Mouse (Mus musculus): ENCODE data around the gene Cdv3. TPM values are rescaled to one million over a fixed set of nuclear protein-coding genes. Genes with fewer than 3 reads are reported as not detected.
A peak's percentile ranks its signal among the peaks of the same experiment; 100 is the strongest.
"Not testable (repeated sequence)": the region's sequence is repeated elsewhere in the genome, so short reads cannot be mapped to it uniquely, and the experiment has no call there.

Cdv3 gene
- total RNA-seq, 2 experiments from 2014 or later, result 74.8 to 82.9 TPM

DNA sequence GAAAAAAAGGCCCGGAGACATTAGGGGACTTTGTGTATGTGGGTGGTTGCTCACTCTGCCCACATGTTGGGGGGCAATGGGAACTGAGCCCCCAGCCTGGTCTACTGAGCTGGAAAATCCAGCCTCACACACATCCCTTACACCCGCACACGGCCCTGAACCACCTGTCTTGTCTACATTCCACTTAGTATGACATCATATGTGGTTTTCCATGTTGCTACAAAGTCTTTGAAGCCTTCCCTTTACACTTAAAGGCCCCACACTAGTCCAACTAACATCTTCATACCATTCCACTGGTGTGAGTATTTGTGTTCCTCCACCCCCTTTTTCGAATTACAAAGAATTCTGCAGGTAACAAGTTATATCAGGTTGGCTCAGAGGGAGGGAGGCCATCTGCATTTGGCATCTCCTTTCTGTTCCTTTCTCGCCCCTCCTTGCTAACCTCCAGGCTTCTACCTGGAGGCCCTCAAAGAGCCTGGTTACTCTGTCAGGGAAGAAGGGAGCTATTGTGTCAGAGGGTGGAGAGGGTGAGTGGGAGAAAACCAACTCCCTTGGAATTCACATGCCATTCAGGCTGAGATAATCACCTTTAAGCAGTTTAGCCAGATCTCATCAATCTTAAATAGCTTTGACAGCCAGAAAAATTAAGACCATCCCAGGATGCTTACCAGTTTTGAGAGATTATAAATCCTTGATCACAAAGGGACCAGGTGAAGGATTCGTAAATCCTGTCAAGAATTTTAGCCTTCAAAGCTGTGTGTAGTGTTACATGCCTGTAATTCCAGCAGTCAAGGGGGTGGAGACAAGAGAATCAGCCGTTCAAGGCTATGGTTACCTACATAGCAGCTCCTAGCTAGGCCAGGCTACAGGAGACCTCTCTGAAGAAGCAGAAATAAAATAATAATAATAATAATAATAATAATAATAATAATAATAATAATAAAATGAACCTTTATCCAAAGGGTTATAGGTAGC, 11.0 kb upstream of the Cdv3 start:
- no peak for DNase-seq (ENCODE audit: low spot score in 2 of 2)
- intact Hi-C loops (cut with DNase I), result no loop called here

DNA sequence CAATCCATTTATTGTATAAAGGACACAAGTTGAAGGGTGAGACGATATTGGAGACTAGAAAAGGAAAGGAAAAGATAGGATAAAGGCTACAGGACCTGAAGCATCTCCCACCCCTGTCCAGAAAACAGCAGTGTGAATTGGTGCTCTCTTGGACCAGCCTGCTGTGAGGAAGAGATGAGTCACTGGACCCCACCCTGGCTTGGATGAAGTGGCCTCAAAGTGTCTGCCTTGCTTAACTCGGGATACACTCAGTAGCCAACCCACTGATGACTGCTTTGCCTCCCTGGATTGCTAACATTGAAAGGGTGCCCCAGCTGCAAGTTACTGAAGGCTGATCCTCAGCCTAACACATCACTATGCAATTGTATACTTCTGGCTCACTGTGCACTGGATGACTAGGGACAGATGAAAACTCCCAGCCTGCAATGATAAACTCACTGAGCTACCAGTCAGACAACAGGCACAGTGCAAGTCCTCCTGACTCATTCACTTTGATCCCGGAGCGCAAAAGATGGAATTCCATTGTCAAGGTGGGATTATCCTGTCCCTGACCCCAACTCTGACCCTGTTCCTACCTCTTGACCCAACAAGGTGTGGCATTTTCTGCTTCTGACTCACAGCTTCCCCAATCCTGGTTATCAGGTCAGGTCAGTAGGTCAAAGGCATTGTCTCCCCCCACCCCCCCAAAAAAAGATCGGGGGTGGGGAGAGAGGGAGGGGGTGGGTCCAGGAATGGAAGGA, 6.8 kb upstream of the Cdv3 start:
- intact Hi-C loops (cut with DNase I), result no loop called here
- no peak for DNase-seq (ENCODE audit: low spot score in 2 of 2)

DNA sequence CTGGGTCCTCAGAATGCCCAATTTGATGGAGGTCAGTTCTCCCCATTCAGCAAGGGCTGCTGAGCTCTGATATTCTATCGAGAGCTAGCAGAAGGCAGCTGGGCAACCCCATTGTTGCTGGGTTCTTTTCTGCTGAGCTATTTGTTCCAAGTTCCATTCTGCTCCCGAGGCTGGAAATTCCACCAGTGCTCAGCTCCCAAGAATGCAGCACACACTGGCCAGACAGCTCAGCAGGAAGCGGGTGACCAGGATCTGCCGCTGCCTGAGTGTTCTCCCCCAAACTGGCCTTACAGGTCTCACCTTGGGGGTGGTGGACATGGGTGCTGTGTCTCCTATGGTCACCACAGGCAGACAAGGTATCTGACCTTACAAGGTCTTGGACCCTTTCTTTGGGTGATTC, 4.3 kb upstream of the Cdv3 start:
- no peak for DNase-seq (ENCODE audit: low spot score in 2 of 2)
- intact Hi-C loops (cut with DNase I), result loop anchor here (10.0 kb wide), 1 partner anchor 635 kb away; the partner anchor contains the start of gene Nphp3

DNA sequence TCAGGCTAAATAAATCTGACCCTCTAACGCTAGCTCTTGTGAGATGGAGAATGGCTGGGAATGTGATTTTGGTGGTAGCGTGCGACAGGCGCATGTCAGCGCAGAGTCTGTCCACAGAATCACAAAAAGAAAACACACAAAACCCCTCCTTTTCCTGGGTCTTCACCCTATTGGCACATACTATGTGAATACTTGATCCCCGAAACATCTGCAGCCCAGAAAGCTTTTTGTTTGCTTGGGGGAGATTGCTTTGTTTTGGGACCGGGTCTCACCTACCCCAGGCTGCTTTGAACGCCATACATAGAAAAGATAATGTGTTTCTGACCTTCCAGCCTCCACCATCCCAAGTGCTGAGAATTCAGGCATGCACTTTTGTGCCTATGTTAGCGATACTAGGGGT, 716 bp upstream of the Cdv3 start:
- intact Hi-C loops (cut with DNase I), result loop anchor here (10.0 kb wide), 1 partner anchor 638 kb away; the partner anchor contains the start of gene Nphp3
- DNase-seq (ENCODE audit: low spot score in 2 of 2), result no peak

GRCm38 (mm10) chr9:103364601-103365289, 895 bp downstream of the Cdv3 start:
- intact Hi-C loops (cut with DNase I), result loop anchor here (5.0 to 10.0 kb wide), 2 partner anchors 108 to 640 kb away; partner anchors contain the start of gene Nphp3
- DNase-seq (ENCODE audit: low spot score in 2 of 2), result peak; percentile 46 to 72

GRCm38 (mm10) chr9:103363730-103364417, 1.8 kb downstream of the Cdv3 start:
- intact Hi-C loops (cut with DNase I), result loop anchor here (5.0 to 10.0 kb wide), 2 partner anchors 108 to 641 kb away; partner anchors contain the start of gene Nphp3
- no peak for DNase-seq (ENCODE audit: low spot score in 2 of 2)

GRCm38 (mm10) chr9:103363088-103363487, 2.6 kb downstream of the Cdv3 start:
- DNase-seq (ENCODE audit: low spot score in 2 of 2), result no peak
- intact Hi-C loops (cut with DNase I), result loop anchor here (5.0 to 10.0 kb wide), 2 partner anchors 109 to 642 kb away; partner anchors contain the start of gene Nphp3

DNA sequence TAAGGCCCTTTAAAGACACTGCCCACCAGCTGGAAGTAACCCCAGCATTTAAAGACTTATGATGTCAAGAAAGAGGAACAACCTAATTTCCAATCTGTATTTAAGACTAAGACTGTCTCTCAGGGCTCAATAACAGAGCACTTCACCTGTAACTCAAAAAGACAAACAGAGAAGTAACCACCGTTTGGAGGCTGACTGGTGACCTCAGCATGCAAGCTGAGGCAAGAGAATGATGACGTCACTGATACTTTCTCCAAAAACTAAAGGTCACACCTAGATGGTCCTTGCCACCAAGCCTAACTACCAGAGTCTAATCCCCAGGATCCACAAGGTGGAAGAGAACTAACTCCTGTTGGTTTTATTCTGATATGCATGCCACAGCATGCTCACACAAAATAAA, 5.0 kb downstream of the Cdv3 start:
- DNase-seq (ENCODE audit: low spot score in 2 of 2), result no peak
- intact Hi-C loops (cut with DNase I), result loop anchor here (5.0 to 10.0 kb wide), 2 partner anchors 112 to 644 kb away; partner anchors contain the start of gene Nphp3

DNA sequence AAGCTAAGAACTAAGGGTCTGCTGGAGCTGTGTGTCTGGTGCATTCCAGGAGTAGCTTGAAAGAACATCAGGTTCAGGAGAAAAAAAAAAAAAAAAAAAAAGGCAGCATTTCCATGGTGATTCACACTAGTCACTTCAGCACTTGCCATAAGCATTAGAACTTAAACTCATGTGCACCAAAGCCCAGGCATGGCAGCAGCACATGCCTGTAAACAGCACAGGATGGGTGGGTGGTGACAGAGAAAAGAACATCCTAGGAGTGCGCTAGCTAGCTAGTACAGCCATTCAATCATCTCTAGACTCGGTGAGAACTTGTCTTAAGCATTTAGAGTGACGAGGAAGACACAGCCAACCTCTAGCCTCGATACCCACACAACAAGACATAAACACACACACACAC, 7.1 kb downstream of the Cdv3 start:
- intact Hi-C loops (cut with DNase I), result no loop called here
- DNase-seq (ENCODE audit: low spot score in 2 of 2), result no peak

DNA sequence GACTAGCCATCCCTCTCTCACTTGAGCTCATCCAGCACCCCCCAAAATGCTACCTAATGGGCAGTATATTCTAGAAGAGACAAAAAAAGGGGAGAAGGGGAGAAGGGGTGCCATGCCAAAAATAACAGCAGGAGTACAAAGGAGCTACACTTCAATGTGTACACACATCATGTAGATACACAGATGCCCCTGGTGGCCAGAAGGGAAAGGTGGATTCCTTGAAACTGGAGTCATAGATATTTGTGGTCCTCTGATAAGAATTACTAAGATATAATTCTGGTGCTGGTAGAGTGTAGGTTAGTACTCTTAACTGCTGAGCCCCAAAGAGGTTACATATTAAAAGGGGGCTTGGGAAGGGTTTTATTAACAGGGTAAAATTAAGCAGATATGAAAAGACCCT, 7.7 kb downstream of the Cdv3 start:
- intact Hi-C loops (cut with DNase I), result no loop called here
- DNase-seq (ENCODE audit: low spot score in 2 of 2), result no peak

DNA sequence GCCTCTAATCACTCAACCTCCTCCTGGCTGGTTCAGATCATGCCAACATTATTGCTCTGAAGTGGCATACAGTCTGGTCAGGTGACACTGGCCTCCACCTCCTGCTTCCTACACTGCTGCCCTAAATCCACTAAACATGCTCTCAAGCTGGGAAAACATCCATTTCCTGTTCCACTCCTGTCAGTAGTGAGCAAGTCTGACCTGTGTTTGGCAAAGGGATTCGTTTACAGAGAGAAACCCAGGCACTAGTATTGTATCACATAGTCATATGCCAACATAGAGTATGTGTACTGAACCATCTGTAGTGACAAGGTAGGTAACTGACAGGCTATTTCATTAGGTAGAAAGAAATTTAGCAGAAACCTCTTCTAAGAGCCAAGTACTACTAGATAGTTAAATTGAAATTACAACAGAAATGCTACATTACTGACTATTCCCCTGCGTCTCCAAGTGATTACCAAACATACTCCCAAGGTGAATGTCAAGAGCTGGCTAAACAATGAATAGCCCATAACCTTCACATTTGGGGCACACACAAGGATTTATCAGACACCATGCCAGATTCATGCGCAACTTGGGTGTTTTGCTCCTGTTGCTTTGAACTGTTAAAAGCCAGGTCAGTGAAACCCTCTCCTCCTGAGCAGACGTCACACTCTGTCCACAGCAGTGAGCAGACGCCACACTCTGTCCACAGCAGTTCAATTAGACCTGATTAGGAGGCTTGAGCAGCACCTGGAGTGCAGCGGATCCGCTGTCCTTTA, 12.0 kb downstream of the Cdv3 start:
- intact Hi-C loops (cut with DNase I); DNase-seq (ENCODE audit: low spot score in 2 of 2): not testable (repeated sequence)

DNA sequence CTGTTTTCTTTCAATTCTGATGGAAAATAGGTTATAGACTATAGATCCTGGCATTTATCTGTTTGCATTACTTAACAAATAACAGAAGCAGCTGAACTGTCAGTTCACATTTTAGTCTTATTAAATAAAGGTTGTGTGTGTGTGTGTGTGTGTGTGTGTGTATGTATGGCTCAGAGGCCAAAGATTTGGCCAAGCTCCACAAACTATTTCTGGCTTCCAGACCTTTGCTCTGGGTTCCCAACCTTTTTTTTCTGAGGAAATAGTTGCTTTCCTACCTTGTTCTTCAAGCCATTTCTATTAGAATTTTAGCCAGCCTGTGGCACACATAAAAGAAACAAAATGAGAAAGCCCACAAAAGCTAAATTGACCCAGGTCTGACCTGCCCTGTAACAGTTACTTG, 16.8 kb downstream of the Cdv3 start:
- DNase-seq (ENCODE audit: low spot score in 2 of 2), result no peak
- intact Hi-C loops (cut with DNase I), result no loop called here

DNA sequence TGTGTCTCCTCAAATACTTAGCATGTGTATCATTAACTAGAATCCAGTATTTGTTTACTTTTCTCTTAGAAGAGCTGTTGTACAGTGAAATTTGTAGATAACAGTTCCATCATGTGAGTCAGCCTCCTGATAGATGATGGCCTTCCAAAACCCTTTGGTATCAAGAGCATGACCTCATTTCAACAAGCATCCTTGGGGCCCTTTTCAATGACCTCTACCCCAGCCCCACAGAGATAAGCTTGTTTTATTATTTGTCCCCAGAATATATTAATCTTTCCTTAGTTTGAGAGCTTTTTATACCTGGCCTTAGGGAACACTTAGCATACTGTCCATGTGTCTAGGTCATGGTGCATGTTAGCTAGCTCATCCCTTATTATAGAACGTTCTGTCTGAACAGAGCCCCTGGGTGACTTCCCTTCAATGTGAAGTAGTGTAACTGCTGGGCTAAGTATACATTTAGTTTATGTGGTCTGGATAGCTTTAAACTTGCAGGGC, 17.6 kb downstream of the Cdv3 start:
- intact Hi-C loops (cut with DNase I), result no loop called here

GRCm38 (mm10) chr9:103347045-103347444, 18.6 kb downstream of the Cdv3 start:
- intact Hi-C loops (cut with DNase I), result no loop called here
- DNase-seq (ENCODE audit: low spot score in 2 of 2), result no peak

More for the DNA sequence above, 17.6 kb downstream of the Cdv3 start:
- DNase-seq (ENCODE audit: low spot score in 2 of 2), result no peak

DNA sequence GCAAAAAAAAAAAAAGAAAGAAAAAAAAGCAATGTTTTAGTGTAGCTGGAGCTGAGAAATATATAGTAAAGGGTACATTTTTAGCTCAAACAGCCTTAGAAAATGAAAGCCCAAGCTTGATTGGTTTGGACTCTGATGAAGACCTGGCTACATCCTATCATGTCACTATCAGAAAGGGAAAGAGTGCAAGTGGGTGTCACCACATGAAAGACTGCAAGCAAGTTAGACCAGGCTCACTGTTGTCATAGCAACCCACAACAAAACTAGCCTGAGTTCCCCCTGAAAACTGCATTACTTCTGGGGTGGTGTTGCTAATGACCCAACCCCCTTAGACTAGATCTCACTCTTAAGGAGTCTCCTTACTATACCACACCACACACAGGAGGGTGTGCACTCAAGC, 28.7 kb downstream of the Cdv3 start:
- intact Hi-C loops (cut with DNase I), result no loop called here
- no peak for DNase-seq (ENCODE audit: low spot score in 2 of 2)

DNA sequence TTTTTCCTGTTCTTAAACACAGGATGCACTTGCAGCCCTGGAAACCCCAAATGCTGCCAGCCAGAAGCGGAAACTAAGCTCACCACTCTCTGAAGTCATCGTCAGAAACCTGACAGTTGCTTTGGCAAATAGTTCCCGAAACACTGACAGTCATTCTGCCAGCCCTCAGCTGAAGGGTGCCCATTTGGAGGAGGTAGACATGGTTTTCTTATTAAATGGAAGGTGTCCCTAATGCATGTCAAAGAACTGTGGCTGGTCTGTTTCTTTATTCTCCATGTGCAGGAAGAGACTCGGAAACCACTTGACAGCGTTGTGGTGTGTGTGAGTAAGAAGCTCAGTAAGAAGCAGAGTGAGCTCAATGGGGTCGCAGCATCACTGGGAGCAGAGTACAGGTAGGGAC, 33.0 kb downstream of the Cdv3 start:
- intact Hi-C loops (cut with DNase I), result no loop called here
- DNase-seq (ENCODE audit: low spot score in 2 of 2), result no peak

- intact Hi-C loops (cut with DNase I), result no loop called here
- DNase-seq (ENCODE audit: low spot score in 2 of 2), result no peak
Measured at GRCm38 (mm10) chr9:103326449-103326848, 39.2 kb downstream of the Cdv3 start.

DNA sequence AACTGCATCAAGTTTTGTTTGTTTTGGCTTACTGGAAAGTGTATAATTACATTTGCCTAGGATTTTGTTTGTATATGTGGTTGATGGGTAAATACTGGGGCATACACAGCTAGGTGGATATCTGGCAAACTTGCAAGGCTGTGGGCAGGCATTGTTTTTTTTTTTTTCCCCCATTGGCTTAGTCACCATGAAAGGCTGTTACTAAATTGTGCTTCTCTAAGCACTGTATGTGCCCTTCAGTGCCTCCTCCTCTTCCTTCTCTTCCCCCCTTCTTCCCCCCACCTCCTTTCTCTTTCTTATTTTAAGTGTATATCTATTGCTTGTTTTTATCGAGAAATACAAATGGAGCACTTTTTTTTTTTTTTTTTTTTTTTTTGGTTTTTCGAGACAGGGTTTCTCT, 41.0 kb downstream of the Cdv3 start:
- intact Hi-C loops (cut with DNase I), result no loop called here
- DNase-seq (ENCODE audit: low spot score in 2 of 2), result no peak
